Mouse (Mus musculus): ENCODE measurements around the gene Slc22a17. TPM values are rescaled to one million over a fixed set of nuclear protein-coding genes. Genes with fewer than 3 reads are reported as not detected.

Gene Slc22a17
- polyA plus RNA-seq, 1 experiment from 2014 or later, result 52.4 TPM

DNA sequence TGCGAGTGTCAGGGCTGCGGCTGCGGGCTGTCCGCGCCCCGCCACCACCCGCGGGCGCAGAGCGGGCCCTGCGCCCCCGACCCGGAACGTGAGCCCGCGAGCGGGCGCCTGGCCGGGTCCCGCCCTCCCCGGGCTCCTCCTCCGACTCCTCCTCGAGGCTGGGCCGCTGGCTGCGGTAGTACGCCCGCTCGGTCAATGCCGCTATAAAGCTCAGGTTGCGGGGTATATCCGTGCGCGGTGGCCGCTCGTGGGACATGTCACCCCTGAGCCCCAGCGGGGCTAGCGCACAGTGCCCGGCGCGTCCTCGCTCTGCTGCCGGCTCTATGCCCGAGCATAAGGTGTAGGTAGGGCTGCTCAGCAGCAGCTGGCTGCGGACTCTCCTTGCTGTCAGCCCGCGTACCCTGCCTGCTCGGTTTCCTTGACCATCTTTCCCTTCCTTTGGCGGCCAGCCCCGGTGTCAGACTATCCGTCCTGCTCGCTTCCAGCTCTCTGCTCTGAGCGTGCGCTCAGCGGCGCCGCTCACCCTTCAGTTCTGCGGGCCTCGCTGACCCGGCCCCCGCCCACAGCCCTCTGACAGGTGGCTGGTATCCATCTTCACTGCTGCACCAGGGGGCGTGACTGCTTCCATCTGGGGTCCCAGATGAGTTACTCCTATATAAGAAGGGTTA is 35.8 kb downstream of the Slc22a17 start, which contains the start of gene Ppp1r3e:
TSS of gene Ppp1r3e (minus strand) at position 503 of the 668 bp plus-strand sequence.
- Histone ChIP-seq H3K4me1 (peaks cover 22% of the 10 kb centered on the region), H3K9me3 (no peaks in the 10 kb centered on the region), H3K27ac (peak within 1 kb of the TSS; percentile 91), H3K27me3 (ENCODE audit: insufficient read depth, poor library complexity, severe bottlenecking) (no peaks in the 10 kb centered on the region), H3K36me3 (no peaks in the 10 kb centered on the region), H3K4me3 (peak within 1 kb of the TSS; percentile 70)
- peak; percentile 91 for DNase-seq (ENCODE audit: low spot score)
- under 1% methylated on average over 61 of the region's 61 CpGs for WGBS

DNA sequence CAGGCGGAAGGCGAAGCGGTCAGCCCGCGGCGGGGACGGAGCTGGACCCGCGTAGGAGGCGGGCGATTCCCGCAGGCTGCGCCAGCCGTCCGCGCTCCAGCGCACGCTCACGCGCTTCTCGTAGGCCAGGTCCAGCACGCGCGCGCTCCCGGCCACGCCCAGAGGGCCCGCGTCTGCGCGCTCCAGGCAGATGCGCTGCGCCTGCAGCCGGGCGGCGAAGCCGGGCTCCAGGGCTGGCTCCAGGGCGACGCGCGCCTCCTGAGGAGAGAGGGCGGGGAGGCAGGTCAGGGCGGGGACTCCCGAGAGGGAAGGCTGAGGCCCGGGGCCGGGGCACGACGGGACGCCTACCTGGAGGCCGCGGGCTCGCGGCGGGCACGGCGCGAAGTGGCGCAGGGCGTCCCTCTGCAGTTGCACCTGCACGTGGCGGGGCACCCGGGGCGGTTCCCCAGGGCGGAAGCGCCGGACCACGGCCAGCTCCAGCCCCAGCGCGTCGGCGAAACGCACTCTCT is 36.3 kb downstream of the Slc22a17 start:
- H3K4me3 ChIP-seq, result peak overlapping the region; percentile 70
- H3K27me3 ChIP-seq (ENCODE audit: insufficient read depth, poor library complexity, severe bottlenecking), result no peaks in the 10 kb centered on the region
- peak; percentile 92 for DNase-seq (ENCODE audit: low spot score)
- H3K36me3 ChIP-seq, result no peaks in the 10 kb centered on the region
- H3K4me1 ChIP-seq, result peaks cover 22% of the 10 kb centered on the region
- peak overlapping the region; percentile 91 for H3K27ac ChIP-seq
- WGBS, result under 1% methylated on average over 52 of the region's 72 CpGs
- no peaks in the 10 kb centered on the region for H3K9me3 ChIP-seq

DNA sequence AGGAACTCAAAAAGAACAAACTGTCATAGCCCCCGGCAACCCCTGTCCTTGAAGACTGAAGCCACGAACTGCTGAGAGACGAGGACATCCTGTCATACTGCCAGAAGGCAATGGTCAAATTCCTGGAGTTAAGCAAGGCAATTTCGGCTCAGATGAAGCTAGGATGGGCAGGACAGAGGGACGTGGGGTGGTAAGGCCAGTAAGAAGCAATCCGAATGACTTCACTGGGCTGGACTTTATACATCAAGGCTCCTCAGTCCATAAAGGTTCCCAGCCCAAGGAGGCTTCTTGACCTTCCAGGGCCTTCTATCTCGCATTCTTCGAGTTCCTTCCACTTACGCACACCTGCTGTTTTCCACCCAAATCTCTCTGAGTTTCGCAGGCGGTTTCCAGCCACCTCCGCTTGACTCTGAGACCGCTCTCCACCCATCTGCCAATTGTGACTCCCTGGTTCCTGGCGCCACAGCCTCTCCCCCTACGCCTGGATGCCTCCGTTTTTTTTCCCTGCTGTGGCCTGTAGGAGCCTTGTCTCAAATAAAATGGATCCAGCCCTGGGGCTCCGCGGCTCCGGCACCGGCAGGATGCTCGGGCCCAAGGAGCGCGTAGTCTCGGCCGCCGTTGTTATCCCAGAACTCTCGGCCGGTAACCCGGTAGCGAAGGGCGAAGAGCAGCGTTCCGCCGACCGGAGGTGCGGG is 36.9 kb downstream of the Slc22a17 start:
- Histone ChIP-seq H3K4me3 (peak overlapping the region; percentile 70), H3K9me3 (no peaks in the 10 kb centered on the region), H3K4me1 (peaks cover 20% of the 10 kb centered on the region), H3K27ac (peak overlapping the region; percentile 91), H3K36me3 (no peaks in the 10 kb centered on the region), H3K27me3 (ENCODE audit: insufficient read depth, poor library complexity, severe bottlenecking) (no peaks in the 10 kb centered on the region)
- 1% methylated on average over 36 of the region's 36 CpGs for WGBS
- DNase-seq (ENCODE audit: low spot score), result peak; percentile 80

DNA sequence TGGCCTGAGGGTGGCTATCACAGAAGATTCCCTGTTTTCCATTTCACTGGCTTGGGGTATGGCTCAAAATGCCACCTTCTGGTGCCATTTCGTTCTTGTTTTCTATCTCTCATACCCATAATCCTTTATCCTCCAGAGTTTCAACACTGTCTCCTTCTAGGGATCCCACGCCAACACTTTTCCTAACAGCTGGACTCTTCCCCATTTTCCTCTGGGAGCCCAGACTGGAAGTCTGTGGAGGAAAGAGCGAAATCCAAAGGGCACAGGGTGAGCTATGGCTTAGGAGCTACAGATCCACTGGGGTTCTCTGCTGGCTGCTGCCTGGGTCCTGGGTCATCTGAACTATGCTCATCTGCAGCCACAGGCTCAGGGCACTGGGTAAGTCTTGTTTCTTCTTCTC is 38.8 kb downstream of the Slc22a17 start:
- 91% methylated on average over 3 of the region's 3 CpGs for WGBS
- Histone ChIP-seq H3K9me3 (no peaks in the 10 kb centered on the region), H3K27me3 (ENCODE audit: insufficient read depth, poor library complexity, severe bottlenecking) (no peaks in the 10 kb centered on the region), H3K27ac (no peak overlapping the region), H3K36me3 (no peaks in the 10 kb centered on the region), H3K4me3 (no peak overlapping the region), H3K4me1 (peaks cover 20% of the 10 kb centered on the region)
- no peak for DNase-seq (ENCODE audit: low spot score)

DNA sequence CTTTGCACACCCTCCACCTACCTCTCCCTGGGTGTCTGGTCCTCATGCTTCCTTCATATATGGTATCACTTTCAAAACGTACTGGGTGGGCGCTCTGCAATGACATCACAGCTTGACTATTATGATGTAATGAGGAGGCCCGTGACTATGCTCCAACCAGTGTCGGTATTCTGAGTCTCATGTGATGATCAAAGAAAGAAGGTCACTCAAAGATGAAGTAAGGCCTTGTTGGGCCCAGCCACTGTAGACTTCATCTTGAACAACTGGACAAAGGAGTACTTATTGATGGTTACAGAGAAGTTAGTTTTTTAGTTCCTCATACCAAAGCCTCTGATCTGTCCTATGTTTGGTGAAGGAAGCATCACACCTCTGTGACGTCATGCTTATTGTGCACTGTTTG is 42.1 kb downstream of the Slc22a17 start, which contains the start of gene Homez:
TSS of gene Homez (minus strand) at position 101 of the 400 bp plus-strand sequence.
- peaks cover 6% of the 10 kb centered on the region for H3K4me1 ChIP-seq
- H3K27me3 ChIP-seq (ENCODE audit: insufficient read depth, poor library complexity, severe bottlenecking), result no peaks in the 10 kb centered on the region
- no peak within 1 kb of the TSS for H3K27ac ChIP-seq
- no peaks in the 10 kb centered on the region for H3K9me3 ChIP-seq
- H3K36me3 ChIP-seq, result no peaks in the 10 kb centered on the region
- no peak within 1 kb of the TSS for H3K4me3 ChIP-seq
- 87% methylated on average over 5 of the region's 5 CpGs for WGBS
- no peak for DNase-seq (ENCODE audit: low spot score)

DNA sequence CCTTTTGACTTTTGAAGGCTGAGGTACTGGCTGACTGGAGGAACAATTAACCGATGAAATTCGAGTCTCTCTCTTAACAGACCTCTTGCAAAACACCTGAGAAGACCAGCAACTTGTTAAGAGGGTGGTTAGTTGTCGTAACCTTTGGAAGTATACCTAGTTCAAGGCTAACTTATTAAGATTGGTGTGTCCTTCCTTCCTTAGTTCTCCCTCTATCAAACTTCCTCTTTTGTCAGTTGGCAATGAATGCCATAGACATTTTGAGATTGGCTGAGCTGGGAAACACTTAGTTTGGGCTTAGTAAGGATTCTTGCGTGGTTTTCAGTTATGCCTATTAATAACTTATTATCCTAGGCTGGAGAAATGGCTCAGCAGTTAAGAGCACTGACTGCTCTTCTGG is 44.9 kb downstream of the Slc22a17 start:
- Histone ChIP-seq H3K4me1 (peaks cover 5% of the 10 kb centered on the region; the same call in 1 of the 2 replicates), H3K4me3 (no peak overlapping the region), H3K36me3 (no peaks in the 10 kb centered on the region), H3K27ac (no peak overlapping the region), H3K9me3 (no peaks in the 10 kb centered on the region), H3K27me3 (ENCODE audit: insufficient read depth, poor library complexity, severe bottlenecking) (no peaks in the 10 kb centered on the region)
- WGBS, result 81% methylated on average over 4 of the region's 4 CpGs
- no peak for DNase-seq (ENCODE audit: low spot score)

DNA sequence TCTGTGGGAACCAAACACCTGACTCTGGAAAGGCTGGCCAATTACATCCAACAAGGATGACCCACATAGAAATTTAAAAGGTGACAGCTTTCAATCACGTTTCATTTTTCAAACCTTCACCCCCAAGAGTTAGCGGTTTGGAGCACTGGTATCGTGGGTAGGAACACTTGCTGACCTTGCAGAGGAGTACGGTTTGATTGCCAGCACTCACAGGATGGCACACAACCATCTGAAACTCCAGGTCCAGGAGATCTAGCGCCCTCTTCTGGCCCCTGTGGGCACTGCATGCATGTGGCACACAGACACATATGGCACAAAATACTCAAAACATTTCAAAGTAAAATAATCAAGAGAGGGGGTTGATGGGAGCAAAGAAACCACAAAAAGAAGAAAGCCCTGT is 46.0 kb downstream of the Slc22a17 start:
- H3K4me1 ChIP-seq, result peaks cover 6% of the 10 kb centered on the region; the same call in 1 of the 2 replicates
- H3K4me3 ChIP-seq, result no peak overlapping the region
- no peaks in the 10 kb centered on the region for H3K27me3 ChIP-seq (ENCODE audit: insufficient read depth, poor library complexity, severe bottlenecking)
- no peaks in the 10 kb centered on the region for H3K36me3 ChIP-seq
- 49% methylated on average over 5 of the region's 5 CpGs for WGBS
- no peak for DNase-seq (ENCODE audit: low spot score)
- H3K9me3 ChIP-seq, result no peaks in the 10 kb centered on the region
- H3K27ac ChIP-seq, result no peak overlapping the region

DNA sequence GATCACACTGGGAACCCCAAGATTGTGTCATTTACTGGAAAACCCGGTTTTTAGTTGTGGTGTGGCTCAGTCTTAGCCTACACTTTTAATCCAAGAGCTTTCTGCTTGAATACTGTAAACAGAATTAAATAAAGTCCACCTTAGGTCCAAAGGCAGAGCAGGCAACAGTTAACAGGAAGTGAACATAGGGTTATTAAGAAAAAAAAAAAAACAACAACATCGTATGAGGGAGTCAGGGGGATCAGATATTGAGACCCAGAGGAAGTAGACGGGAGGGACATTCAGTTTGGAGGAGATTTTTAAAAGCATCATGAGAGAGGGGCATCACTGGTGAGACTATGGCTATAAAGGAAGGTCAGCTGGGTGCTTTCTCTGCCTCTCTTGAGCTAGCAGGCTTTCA is 46.7 kb downstream of the Slc22a17 start:
- WGBS, result 62% methylated on average over 3 of the region's 3 CpGs
- H3K27ac ChIP-seq, result no peak overlapping the region
- H3K27me3 ChIP-seq (ENCODE audit: insufficient read depth, poor library complexity, severe bottlenecking), result no peaks in the 10 kb centered on the region
- H3K4me3 ChIP-seq, result no peak overlapping the region
- no peaks in the 10 kb centered on the region for H3K36me3 ChIP-seq
- peaks cover 6% of the 10 kb centered on the region; the same call in 1 of the 2 replicates for H3K4me1 ChIP-seq
- no peaks in the 10 kb centered on the region for H3K9me3 ChIP-seq
- no peak for DNase-seq (ENCODE audit: low spot score)

DNA sequence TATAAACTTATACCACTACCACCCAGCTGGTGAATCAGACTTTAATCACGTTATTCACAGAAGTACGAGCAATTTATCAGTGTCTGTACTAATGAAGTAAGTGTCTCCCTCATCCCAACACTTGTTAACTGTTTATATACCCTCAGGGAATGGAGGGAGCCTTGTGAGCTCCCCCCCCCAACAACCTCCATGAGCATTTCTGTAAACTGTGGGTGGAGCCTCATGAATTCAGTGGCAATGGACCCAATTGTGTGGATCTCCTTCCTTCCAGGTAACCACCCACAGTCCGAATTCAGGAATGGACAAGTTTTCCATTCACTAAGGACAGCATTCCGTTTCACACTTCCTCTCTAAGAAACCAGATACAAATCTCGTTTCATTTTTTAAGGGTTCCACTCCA is 47.3 kb downstream of the Slc22a17 start:
- no peak for DNase-seq (ENCODE audit: low spot score)
- Histone ChIP-seq H3K36me3 (no peaks in the 10 kb centered on the region), H3K9me3 (no peaks in the 10 kb centered on the region), H3K4me3 (no peak overlapping the region), H3K27me3 (ENCODE audit: insufficient read depth, poor library complexity, severe bottlenecking) (no peaks in the 10 kb centered on the region), H3K27ac (no peak overlapping the region), H3K4me1 (peaks cover 6% of the 10 kb centered on the region; the same call in 1 of the 2 replicates)
- 75% methylated on average over 5 of the region's 5 CpGs for WGBS

DNA sequence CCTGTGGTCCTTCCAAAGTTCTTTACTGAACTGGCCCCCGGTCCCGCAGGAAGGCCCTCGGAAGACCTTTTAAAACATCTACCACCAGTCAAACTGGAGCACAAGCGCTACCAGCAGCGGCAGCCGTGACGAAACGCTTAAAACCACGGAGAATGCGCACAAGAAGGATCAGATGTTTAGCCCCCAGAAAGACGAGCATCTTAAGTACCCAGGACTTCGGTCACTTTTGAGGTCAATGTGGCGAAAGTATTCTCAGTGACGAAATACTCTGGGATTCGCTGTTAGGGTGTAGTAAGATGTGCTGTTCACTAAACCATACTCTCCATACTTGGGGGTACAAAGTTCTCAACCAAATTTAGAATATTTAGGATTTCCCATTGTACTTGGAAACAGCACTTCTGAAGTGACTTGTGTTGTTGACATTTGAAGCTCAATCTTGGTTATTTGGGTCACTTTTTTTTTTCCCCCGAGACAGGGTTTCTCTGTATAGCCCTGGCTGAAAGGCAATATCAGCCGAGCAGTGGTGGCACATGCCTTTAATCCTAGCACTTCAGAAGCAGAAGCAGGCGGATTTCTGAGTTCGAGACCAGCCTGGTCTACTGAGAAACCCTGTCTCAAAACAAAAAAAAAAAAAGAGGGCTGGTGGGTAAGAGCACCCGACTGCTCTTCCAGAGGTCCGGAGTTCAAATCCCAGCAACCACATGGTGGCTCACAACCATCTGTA is 48.5 kb downstream of the Slc22a17 start:
- no peaks in the 10 kb centered on the region for H3K36me3 ChIP-seq
- no peaks in the 10 kb centered on the region for H3K27me3 ChIP-seq (ENCODE audit: insufficient read depth, poor library complexity, severe bottlenecking)
- WGBS, result 17% methylated on average over 21 of the region's 21 CpGs
- H3K27ac ChIP-seq, result peak overlapping the region; percentile 97
- peaks cover 6% of the 10 kb centered on the region; the same call in 1 of the 2 replicates for H3K4me1 ChIP-seq
- no peaks in the 10 kb centered on the region for H3K9me3 ChIP-seq
- H3K4me3 ChIP-seq, result peak overlapping the region; percentile 91
- peak; percentile 61 for DNase-seq (ENCODE audit: low spot score)

DNA sequence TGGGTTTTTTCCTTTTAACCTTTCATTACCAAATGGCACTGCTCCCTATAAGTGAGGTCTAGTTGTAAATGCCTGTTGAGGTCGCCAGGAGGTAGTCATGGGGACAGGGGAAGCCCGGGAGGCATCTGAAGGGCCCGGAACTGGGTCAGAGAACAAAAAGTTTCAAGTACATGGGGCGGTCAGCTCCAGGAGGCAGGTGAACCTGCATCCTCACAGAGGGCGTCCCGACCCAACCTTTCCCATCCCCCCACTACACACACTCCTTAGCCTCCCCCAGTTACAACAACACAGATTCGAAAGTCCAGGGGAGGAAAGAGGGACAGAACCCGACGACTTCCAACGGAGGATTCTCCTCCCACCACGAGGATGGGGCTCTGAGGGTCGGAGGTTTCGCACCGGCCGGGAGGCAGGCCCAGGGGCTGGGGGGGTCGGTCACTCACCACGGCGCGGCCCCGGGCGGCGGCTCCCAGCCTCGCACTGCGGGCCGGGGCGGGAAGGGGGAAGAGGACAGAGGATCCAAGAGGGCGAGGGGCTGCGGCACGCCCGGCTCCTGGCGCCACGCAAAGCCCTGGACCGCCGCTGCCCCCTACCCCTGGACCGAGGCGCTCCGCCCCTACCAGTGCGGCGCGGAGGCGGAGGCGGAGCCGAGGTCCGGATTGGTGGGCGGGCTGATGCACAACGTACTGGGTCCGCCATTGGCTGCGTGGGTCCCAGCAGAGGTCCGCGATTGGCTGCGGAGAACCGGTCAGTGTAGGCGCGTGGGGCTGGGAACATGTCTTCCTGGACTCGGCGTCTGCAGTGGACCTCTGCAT is 49.2 kb downstream of the Slc22a17 start:
- Histone ChIP-seq H3K36me3 (no peaks in the 10 kb centered on the region), H3K4me1 (peaks cover 10% of the 10 kb centered on the region; the same call in 1 of the 2 replicates), H3K27ac (peak overlapping the region; percentile 97), H3K4me3 (peak overlapping the region; percentile 91), H3K9me3 (no peaks in the 10 kb centered on the region), H3K27me3 (ENCODE audit: insufficient read depth, poor library complexity, severe bottlenecking) (no peaks in the 10 kb centered on the region)
- DNase-seq (ENCODE audit: low spot score), result peak; percentile 98
- WGBS, result 2% methylated on average over 53 of the region's 56 CpGs

DNA sequence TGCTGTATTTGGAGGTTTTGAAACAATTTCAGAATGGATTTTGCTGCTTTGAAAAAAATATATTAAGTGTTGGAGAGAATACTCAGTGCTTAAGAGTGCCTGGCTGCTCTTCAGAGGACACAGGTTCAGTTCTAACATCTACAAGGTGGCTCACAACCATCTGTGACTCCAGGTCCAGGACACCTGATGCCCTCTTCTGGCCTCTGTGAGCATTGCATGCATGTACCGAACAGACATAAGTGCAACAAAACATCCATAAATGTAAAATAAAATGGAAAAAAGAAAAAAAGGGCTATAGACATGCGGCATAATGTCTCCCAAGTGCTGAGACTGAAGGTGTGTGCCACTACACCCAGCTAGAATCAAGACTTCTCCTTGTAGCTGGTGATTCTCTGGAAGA is 52.4 kb downstream of the Slc22a17 start:
- 33% methylated on average over 2 of the region's 2 CpGs for WGBS
- no peaks in the 10 kb centered on the region for H3K27me3 ChIP-seq (ENCODE audit: insufficient read depth, poor library complexity, severe bottlenecking)
- no peak for DNase-seq (ENCODE audit: low spot score)
- peaks cover 24% of the 10 kb centered on the region; the same call in 1 of the 2 replicates for H3K4me1 ChIP-seq
- H3K9me3 ChIP-seq, result no peaks in the 10 kb centered on the region
- no peak overlapping the region for H3K4me3 ChIP-seq
- peaks cover 23% of the 10 kb centered on the region for H3K36me3 ChIP-seq
- H3K27ac ChIP-seq, result no peak overlapping the region
